Mouse (Mus musculus): ENCODE data around the gene Ddx41.

DNA sequence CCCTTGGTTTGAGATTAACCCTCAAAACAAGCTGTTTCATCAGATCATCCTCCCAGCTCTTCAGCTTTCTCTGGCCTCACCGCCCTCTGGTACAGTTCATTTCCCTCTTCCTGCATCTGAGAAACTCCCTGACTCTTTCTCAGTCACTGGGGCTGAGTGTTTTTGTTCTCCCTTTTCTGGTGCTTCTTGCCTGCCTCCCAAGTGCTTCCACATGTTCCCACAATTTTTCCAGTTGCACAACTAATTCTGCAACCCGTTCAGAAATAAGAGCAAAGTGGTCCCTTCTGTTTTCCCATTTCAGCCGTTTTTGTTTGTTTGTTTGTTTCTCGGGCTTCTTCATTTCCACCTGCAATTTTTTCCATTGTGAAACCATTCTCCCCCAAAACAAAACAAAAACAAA, 41.6 kb upstream of the Ddx41 start:
- no peak for TF ChIP-seq EP300 (IDR thresholded peaks at IDR 0.05; ENCODE audit: insufficient read depth, low read depth, low read length)
- no peak for TF ChIP-seq CTCF (IDR thresholded peaks at IDR 0.05; ENCODE audit: low read depth, low read length)
